ENCODE assay signal across 8 mouse cellular contexts in the genomic region with DNA sequence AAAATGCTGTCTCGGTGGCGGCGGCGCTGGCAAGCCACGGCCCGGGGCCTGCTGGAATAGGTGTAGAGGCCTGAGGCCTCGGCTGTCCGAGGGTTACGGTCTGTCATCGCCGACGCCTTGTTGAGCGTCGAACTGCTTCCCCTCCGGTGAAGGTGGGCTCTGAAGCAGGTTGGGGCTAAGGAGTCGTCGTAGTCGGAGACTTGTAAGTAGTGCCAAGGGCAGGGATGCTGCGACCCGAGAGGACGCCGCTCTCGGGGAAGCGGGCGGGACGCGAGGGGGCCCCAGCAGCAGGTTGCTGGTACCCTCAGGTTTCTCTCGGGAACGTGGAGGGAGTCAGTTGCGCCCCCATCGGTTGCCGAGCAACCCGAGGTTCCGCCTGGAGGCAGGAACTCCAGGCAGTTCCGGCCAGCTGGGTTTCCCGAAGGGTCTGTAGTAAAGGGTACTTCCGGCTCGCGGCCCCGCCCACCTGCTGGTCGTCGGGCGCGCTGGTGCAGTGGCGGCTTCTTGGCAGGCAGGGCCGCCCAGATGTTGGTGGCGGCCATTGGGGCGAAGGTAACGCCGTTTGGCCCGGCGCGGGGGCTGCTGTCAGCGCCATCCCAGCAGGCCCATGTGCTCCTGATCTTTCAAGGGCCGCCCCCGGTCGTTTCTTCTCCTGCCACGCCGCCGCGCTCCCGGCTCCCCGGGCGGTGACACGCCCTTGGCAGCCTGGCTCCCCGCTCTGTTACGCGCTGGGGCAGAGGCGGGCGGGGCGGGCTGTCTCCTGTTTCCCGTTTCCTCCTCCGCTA. TPM values are rescaled to one million over a fixed set of nuclear protein-coding genes. Genes with fewer than 3 reads are reported as not detected.
DNase-seq lines count a peak whose midpoint lies in the region; ATAC-seq and TF ChIP-seq lines count a peak whose summit lies in the region.
"Not testable (repeated sequence)": the region's sequence is repeated elsewhere in the genome, so short reads cannot be mapped to it uniquely, and the experiment has no call there.

A gene (minus strand): TSS at position 699 of the 785 bp plus-strand sequence.

- H3K36me3 ChIP-seq in forebrain, embryonic 12.5 days (replicated peaks); heart, embryonic 16.5 days (ENCODE audit: control insufficient read depth, insufficient read depth); liver, embryonic 14.5 days (replicated peaks; ENCODE audit: control insufficient read depth, insufficient read depth, low read depth); stomach, embryonic 16.5 days (ENCODE audit: control insufficient read depth, insufficient read depth, low read length): not testable (repeated sequence)

- not testable (repeated sequence) for TF ChIP-seq CTCF in liver, embryonic 14.5 days (IDR thresholded peaks at IDR 0.05; ENCODE audit: low read depth)

- not testable (repeated sequence) for H3K9me3 ChIP-seq in forebrain, embryonic 12.5 days; heart, embryonic 16.5 days (replicated peaks; ENCODE audit: control insufficient read depth, low read length); liver, embryonic 14.5 days (ENCODE audit: control insufficient read depth, low read length); stomach, embryonic 16.5 days (replicated peaks; ENCODE audit: control insufficient read depth, low read length)

- H3K4me2 ChIP-seq in forebrain, embryonic 12.5 days: peak within 1 kb of the TSS; percentile 66
- peak within 1 kb of the TSS; percentile 68 for H3K4me2 ChIP-seq in heart, embryonic 16.5 days (ENCODE audit: low read depth, low read length)
- H3K4me2 ChIP-seq in liver, embryonic 14.5 days (ENCODE audit: low read depth): peak within 1 kb of the TSS; percentile 79
- peak within 1 kb of the TSS; percentile 57 for H3K4me2 ChIP-seq in stomach, embryonic 16.5 days (ENCODE audit: low read depth, low read length)

- H3K27ac ChIP-seq in forebrain, embryonic 12.5 days: peak within 1 kb of the TSS; percentile 81
- peak within 1 kb of the TSS; percentile 88 for H3K27ac ChIP-seq in heart, embryonic 16.5 days (ENCODE audit: low read length)
- not testable (repeated sequence) for H3K27ac ChIP-seq in liver, embryonic 14.5 days
- peak within 1 kb of the TSS; percentile 82 for H3K27ac ChIP-seq in stomach, embryonic 16.5 days (ENCODE audit: low read length)

- peak; percentile 47 for DNase-seq in c-Kit-positive CD71-positive TER-119-positive erythroid progenitor cells, embryonic 14.5 days (ENCODE audit: low spot score)
- DNase-seq in kidney, postnatal 36 days: peak; percentile 89 to 90
- peak; percentile 45 to 54 (median 45) for DNase-seq in liver, embryonic 14.5 days (ENCODE audit: low read depth in 3 of 3, low spot score in 3 of 3)
- peak; percentile 91 for DNase-seq in neural tube, embryonic 10.5 days (ENCODE audit: extremely low spot score, low spot score)

- peak; percentile 77 for ATAC-seq in CD4-positive, CD25-positive, alpha-beta regulatory T cell, adult 4 months
- ATAC-seq in forebrain, embryonic 12.5 days (ENCODE audit: low FRiP score): peak; percentile 97
- peak; percentile 96 for ATAC-seq in heart, embryonic 16.5 days (replicated peaks; ENCODE audit: extremely low read depth, insufficient read depth, low FRiP score)
- ATAC-seq in liver, embryonic 14.5 days (ENCODE audit: insufficient read depth): peak; percentile 92
- peak; percentile 97 for ATAC-seq in stomach, embryonic 16.5 days (ENCODE audit: insufficient read depth, low FRiP score)

- H3K9ac ChIP-seq in forebrain, embryonic 12.5 days: peak within 1 kb of the TSS; percentile 56
- peak within 1 kb of the TSS; percentile 75 for H3K9ac ChIP-seq in heart, embryonic 16.5 days (ENCODE audit: low read length)
- H3K9ac ChIP-seq in liver, embryonic 14.5 days (replicated peaks): peak within 1 kb of the TSS; percentile 63
- H3K9ac ChIP-seq in stomach, embryonic 16.5 days (ENCODE audit: low read length): peak within 1 kb of the TSS; percentile 72

- H3K4me1 ChIP-seq in forebrain, embryonic 12.5 days; heart, embryonic 16.5 days (ENCODE audit: control insufficient read depth, insufficient read depth, low read length); liver, embryonic 14.5 days (replicated peaks; ENCODE audit: control insufficient read depth in 2 of 2, insufficient read depth in 2 of 2, low read length in 1 of 2); stomach, embryonic 16.5 days (ENCODE audit: control insufficient read depth, insufficient read depth, low read length): not testable (repeated sequence)

- under 1% methylated on average over 70 of the region's 73 CpGs for WGBS in forebrain, embryonic 12.5 days
- under 1% methylated on average over 72 of the region's 73 CpGs for WGBS in heart, embryonic 16.5 days
- under 1% methylated on average over 67 of the region's 73 CpGs for WGBS in liver, embryonic 14.5 days (ENCODE audit: insufficient replicate concordance)
- under 1% methylated on average over 65 of the region's 73 CpGs for WGBS in stomach, embryonic 16.5 days

- peak within 1 kb of the TSS; percentile 58 for H3K4me3 ChIP-seq in forebrain, embryonic 12.5 days (replicated peaks)
- peak within 1 kb of the TSS; percentile 66 for H3K4me3 ChIP-seq in heart, embryonic 16.5 days (ENCODE audit: low read length)
- H3K4me3 ChIP-seq in liver, embryonic 14.5 days (ENCODE audit: insufficient read depth in 1 of 2, low read depth in 2 of 2, low read length in 2 of 2): peak within 1 kb of the TSS; percentile 56 to 70
- H3K4me3 ChIP-seq in stomach, embryonic 16.5 days (replicated peaks; ENCODE audit: low read length): peak within 1 kb of the TSS; percentile 60

- H3K27me3 ChIP-seq in forebrain, embryonic 12.5 days; heart, embryonic 16.5 days (ENCODE audit: control insufficient read depth, insufficient read depth, low read length); liver, embryonic 14.5 days (ENCODE audit: control insufficient read depth, insufficient read depth, low read length); stomach, embryonic 16.5 days (ENCODE audit: control insufficient read depth, insufficient read depth, low read length): not testable (repeated sequence)

- not testable (repeated sequence) for TF ChIP-seq EP300 in liver, embryonic 14.5 days (IDR thresholded peaks at IDR 0.05; ENCODE audit: low read depth)

RNA-seq across cellular contexts. Expression of the gene that starts here (rescaled TPM):
- polyA plus RNA-seq in CD4-positive, CD25-positive, alpha-beta regulatory T cell, adult 4 months (2017; shearing (Covaris generic)): 10 to 100 TPM; 26.6 to 37.2 TPM
- polyA plus RNA-seq in forebrain, embryonic 12.5 days (2016; fragmentation: Nextera tagmentation; extraction: Ambion mirVana): 44.1 and 45.5 TPM in 2 replicates
- polyA plus RNA-seq in heart, embryonic 16.5 days (2015; fragmentation: Nextera tagmentation; extraction: Ambion mirVana): 78.1 and 96.3 TPM in 2 replicates
- 4.5 and 5.4 TPM in 2 replicates for polyA plus RNA-seq in liver, embryonic 14.5 days (2012; rRNA removed)
- polyA plus RNA-seq in liver, embryonic 14.5 days (2014; fragmentation: Nextera tagmentation; extraction: Ambion mirVana): 11.0 and 14.0 TPM in 2 replicates
- 43.5 and 51.8 TPM in 2 replicates for polyA plus RNA-seq in stomach, embryonic 16.5 days (2015; fragmentation: Nextera tagmentation; extraction: Ambion mirVana)
